Mouse (Mus musculus): ENCODE results near the gene Hspbap1. TPM values are rescaled to one million over a fixed set of nuclear protein-coding genes. Genes with fewer than 3 reads are reported as not detected.
A peak's percentile ranks its signal among the peaks of the same experiment; 100 is the strongest.

The Hspbap1 gene
- polyA plus RNA-seq, 1 experiment from 2014 or later: 26.9 TPM

- Histone ChIP-seq H3K4me2 (ENCODE audit: low read depth, low read length) (no peak overlapping the region), H3K9me3 (replicated peaks; ENCODE audit: control insufficient read depth, low read length) (no peaks in the 10 kb centered on the region), H3K36me3 (replicated peaks; ENCODE audit: control insufficient read depth, insufficient read depth, low read depth, low read length) (no peaks in the 10 kb centered on the region), H3K4me1 (ENCODE audit: control insufficient read depth, insufficient read depth, low read length) (no peaks in the 10 kb centered on the region), H3K9ac (replicated peaks; ENCODE audit: low read length) (no peak overlapping the region), H3K27ac (replicated peaks; ENCODE audit: low read depth, low read length) (no peak overlapping the region), H3K4me3 (ENCODE audit: low read depth, low read length) (no peak overlapping the region), H3K27me3 (ENCODE audit: control insufficient read depth, insufficient read depth, low read length) (no peaks in the 10 kb centered on the region)
- ATAC-seq (replicated peaks; ENCODE audit: insufficient number of reproducible peaks, low FRiP score, low TSS enrichment, low read depth) (peak; percentile 72), DNase-seq (ENCODE audit: low spot score) (peak; percentile 79)
- 44% methylated on average over 13 of the region's 13 CpGs for WGBS
Measured at GRCm38 (mm10) chr16:35817255-35818089, 47.3 kb downstream of the Hspbap1 start.

GRCm38 (mm10) chr16:35829999-35830398 lies 59.8 kb downstream of the Hspbap1 start:
- Histone ChIP-seq H3K9ac (replicated peaks; ENCODE audit: low read length) (no peak overlapping the region), H3K36me3 (replicated peaks; ENCODE audit: control insufficient read depth, insufficient read depth, low read depth, low read length) (no peaks in the 10 kb centered on the region), H3K4me3 (ENCODE audit: low read depth, low read length) (no peak overlapping the region), H3K27ac (replicated peaks; ENCODE audit: low read depth, low read length) (no peak overlapping the region), H3K27me3 (ENCODE audit: control insufficient read depth, insufficient read depth, low read length) (no peaks in the 10 kb centered on the region), H3K9me3 (replicated peaks; ENCODE audit: control insufficient read depth, low read length) (no peaks in the 10 kb centered on the region), H3K4me2 (ENCODE audit: low read depth, low read length) (no peak overlapping the region), H3K4me1 (ENCODE audit: control insufficient read depth, insufficient read depth, low read length) (no peaks in the 10 kb centered on the region)
- WGBS: 25% methylated on average over 7 of the region's 7 CpGs
- ATAC-seq (replicated peaks; ENCODE audit: insufficient number of reproducible peaks, low FRiP score, low TSS enrichment, low read depth): no peak
- peak; percentile 7 for DNase-seq (ENCODE audit: low spot score)

- no peak overlapping the region for H3K4me2 ChIP-seq (ENCODE audit: low read depth, low read length)
- no peaks in the 10 kb centered on the region for H3K4me1 ChIP-seq (ENCODE audit: control insufficient read depth, insufficient read depth, low read length)
- H3K9me3 ChIP-seq (replicated peaks; ENCODE audit: control insufficient read depth, low read length): no peaks in the 10 kb centered on the region
- WGBS: 87% methylated on average over 3 of the region's 3 CpGs
- no peaks in the 10 kb centered on the region for H3K27me3 ChIP-seq (ENCODE audit: control insufficient read depth, insufficient read depth, low read length)
- no peaks in the 10 kb centered on the region for H3K36me3 ChIP-seq (replicated peaks; ENCODE audit: control insufficient read depth, insufficient read depth, low read depth, low read length)
- H3K4me3 ChIP-seq (ENCODE audit: low read depth, low read length): no peak overlapping the region
- H3K9ac ChIP-seq (replicated peaks; ENCODE audit: low read length): no peak overlapping the region
- ATAC-seq (replicated peaks; ENCODE audit: insufficient number of reproducible peaks, low FRiP score, low TSS enrichment, low read depth) (no peak), DNase-seq (ENCODE audit: low spot score) (no peak)
- no peak overlapping the region for H3K27ac ChIP-seq (replicated peaks; ENCODE audit: low read depth, low read length)
Measured at GRCm38 (mm10) chr16:35832926-35833325, 62.8 kb downstream of the Hspbap1 start.

GRCm38 (mm10) chr16:35834653-35835052 lies 64.5 kb downstream of the Hspbap1 start:
- no peak overlapping the region for H3K27ac ChIP-seq (replicated peaks; ENCODE audit: low read depth, low read length)
- ATAC-seq (replicated peaks; ENCODE audit: insufficient number of reproducible peaks, low FRiP score, low TSS enrichment, low read depth): no peak
- no peaks in the 10 kb centered on the region for H3K27me3 ChIP-seq (ENCODE audit: control insufficient read depth, insufficient read depth, low read length)
- 93% methylated on average over 8 of the region's 8 CpGs for WGBS
- no peaks in the 10 kb centered on the region for H3K9me3 ChIP-seq (replicated peaks; ENCODE audit: control insufficient read depth, low read length)
- DNase-seq (ENCODE audit: low spot score): no peak
- H3K36me3 ChIP-seq (replicated peaks; ENCODE audit: control insufficient read depth, insufficient read depth, low read depth, low read length): no peaks in the 10 kb centered on the region
- H3K4me2 ChIP-seq (ENCODE audit: low read depth, low read length): no peak overlapping the region
- no peak overlapping the region for H3K9ac ChIP-seq (replicated peaks; ENCODE audit: low read length)
- no peak overlapping the region for H3K4me3 ChIP-seq (ENCODE audit: low read depth, low read length)
- no peaks in the 10 kb centered on the region for H3K4me1 ChIP-seq (ENCODE audit: control insufficient read depth, insufficient read depth, low read length)

- ATAC-seq (replicated peaks; ENCODE audit: insufficient number of reproducible peaks, low FRiP score, low TSS enrichment, low read depth) (no peak), DNase-seq (ENCODE audit: low spot score) (peak; percentile 49)
- Histone ChIP-seq H3K9me3 (replicated peaks; ENCODE audit: control insufficient read depth, low read length) (no peaks in the 10 kb centered on the region), H3K27ac (replicated peaks; ENCODE audit: low read depth, low read length) (no peak overlapping the region), H3K4me3 (ENCODE audit: low read depth, low read length) (no peak overlapping the region), H3K9ac (replicated peaks; ENCODE audit: low read length) (no peak overlapping the region), H3K4me2 (ENCODE audit: low read depth, low read length) (no peak overlapping the region), H3K36me3 (replicated peaks; ENCODE audit: control insufficient read depth, insufficient read depth, low read depth, low read length) (no peaks in the 10 kb centered on the region), H3K27me3 (ENCODE audit: control insufficient read depth, insufficient read depth, low read length) (no peaks in the 10 kb centered on the region), H3K4me1 (ENCODE audit: control insufficient read depth, insufficient read depth, low read length) (no peaks in the 10 kb centered on the region)
- 31% methylated on average over 1 of the region's 1 CpGs for WGBS
Measured at GRCm38 (mm10) chr16:35839680-35840079, 69.5 kb downstream of the Hspbap1 start.

- Histone ChIP-seq H3K4me2 (ENCODE audit: low read depth, low read length) (no peak overlapping the region), H3K36me3 (replicated peaks; ENCODE audit: control insufficient read depth, insufficient read depth, low read depth, low read length) (no peaks in the 10 kb centered on the region), H3K9ac (replicated peaks; ENCODE audit: low read length) (no peak overlapping the region), H3K4me1 (ENCODE audit: control insufficient read depth, insufficient read depth, low read length) (no peaks in the 10 kb centered on the region), H3K9me3 (replicated peaks; ENCODE audit: control insufficient read depth, low read length) (no peaks in the 10 kb centered on the region), H3K27ac (replicated peaks; ENCODE audit: low read depth, low read length) (no peak overlapping the region), H3K4me3 (ENCODE audit: low read depth, low read length) (no peak overlapping the region), H3K27me3 (ENCODE audit: control insufficient read depth, insufficient read depth, low read length) (no peaks in the 10 kb centered on the region)
- DNase-seq (ENCODE audit: low spot score) (no peak), ATAC-seq (replicated peaks; ENCODE audit: insufficient number of reproducible peaks, low FRiP score, low TSS enrichment, low read depth) (no peak)
Measured at GRCm38 (mm10) chr16:35847138-35847537, 77.0 kb downstream of the Hspbap1 start.

GRCm38 (mm10) chr16:35855846-35856245 lies 85.7 kb downstream of the Hspbap1 start:
- Histone ChIP-seq H3K4me1 (ENCODE audit: control insufficient read depth, insufficient read depth, low read length) (no peaks in the 10 kb centered on the region), H3K4me3 (ENCODE audit: low read depth, low read length) (no peak overlapping the region), H3K9ac (replicated peaks; ENCODE audit: low read length) (no peak overlapping the region), H3K27me3 (ENCODE audit: control insufficient read depth, insufficient read depth, low read length) (no peaks in the 10 kb centered on the region), H3K4me2 (ENCODE audit: low read depth, low read length) (no peak overlapping the region), H3K36me3 (replicated peaks; ENCODE audit: control insufficient read depth, insufficient read depth, low read depth, low read length) (no peaks in the 10 kb centered on the region), H3K9me3 (replicated peaks; ENCODE audit: control insufficient read depth, low read length) (no peaks in the 10 kb centered on the region), H3K27ac (replicated peaks; ENCODE audit: low read depth, low read length) (no peak overlapping the region)
- 83% methylated on average over 4 of the region's 4 CpGs for WGBS
- no peak for ATAC-seq (replicated peaks; ENCODE audit: insufficient number of reproducible peaks, low FRiP score, low TSS enrichment, low read depth)
- DNase-seq (ENCODE audit: low spot score): no peak

GRCm38 (mm10) chr16:35856766-35857165 lies 86.6 kb downstream of the Hspbap1 start:
- no peak overlapping the region for H3K4me3 ChIP-seq (ENCODE audit: low read depth, low read length)
- H3K27me3 ChIP-seq (ENCODE audit: control insufficient read depth, insufficient read depth, low read length): no peaks in the 10 kb centered on the region
- H3K4me1 ChIP-seq (ENCODE audit: control insufficient read depth, insufficient read depth, low read length): no peaks in the 10 kb centered on the region
- DNase-seq (ENCODE audit: low spot score) (no peak), ATAC-seq (replicated peaks; ENCODE audit: insufficient number of reproducible peaks, low FRiP score, low TSS enrichment, low read depth) (no peak)
- no peaks in the 10 kb centered on the region for H3K9me3 ChIP-seq (replicated peaks; ENCODE audit: control insufficient read depth, low read length)
- 90% methylated on average over 18 of the region's 18 CpGs for WGBS
- H3K36me3 ChIP-seq (replicated peaks; ENCODE audit: control insufficient read depth, insufficient read depth, low read depth, low read length): no peaks in the 10 kb centered on the region
- no peak overlapping the region for H3K9ac ChIP-seq (replicated peaks; ENCODE audit: low read length)
- no peak overlapping the region for H3K27ac ChIP-seq (replicated peaks; ENCODE audit: low read depth, low read length)
- H3K4me2 ChIP-seq (ENCODE audit: low read depth, low read length): no peak overlapping the region

All from embryonic facial prominence, embryonic 11.5 days (tissue).